Mouse (Mus musculus) c-Kit-positive CD71-positive TER-119-negative erythroid progenitor cells, embryonic 14.5 days (primary cell): ENCODE data around the gene Apbb1.

Experiments used
- DNase-seq: peaks from one replicate; pipeline ENCODE4 v3.0.0-alpha.2; 2013; ENCODE audit warnings: low read depth

Apbb1 gene

GRCm38 (mm10) chr7:105581094-105581703 lies at the start of gene Apbb1:
TSS of gene Apbb1 (minus strand) at chr7:105581653.
- DNase-seq = peak; percentile 8

DNA sequence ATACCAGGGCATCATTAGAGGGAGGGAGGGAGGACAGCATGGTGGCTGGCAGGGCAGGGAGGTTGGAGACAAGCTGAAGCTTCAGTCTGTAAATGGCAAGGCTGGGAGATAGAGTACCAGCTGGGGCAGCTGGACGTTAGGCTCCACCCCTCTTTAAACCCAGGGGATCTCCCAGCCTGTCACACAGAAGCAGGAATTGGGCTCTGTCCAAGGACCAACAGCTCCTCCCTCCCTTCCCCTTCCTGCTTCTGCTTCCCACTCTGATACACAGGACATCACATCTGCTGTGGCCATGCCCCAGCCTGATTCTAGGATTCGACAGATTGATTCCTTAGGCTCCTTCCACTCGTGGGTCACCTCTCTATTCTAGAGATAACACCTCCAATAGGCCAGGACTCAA lies 47.2 kb upstream of the Apbb1 start:
- DNase-seq = no peak

DNA sequence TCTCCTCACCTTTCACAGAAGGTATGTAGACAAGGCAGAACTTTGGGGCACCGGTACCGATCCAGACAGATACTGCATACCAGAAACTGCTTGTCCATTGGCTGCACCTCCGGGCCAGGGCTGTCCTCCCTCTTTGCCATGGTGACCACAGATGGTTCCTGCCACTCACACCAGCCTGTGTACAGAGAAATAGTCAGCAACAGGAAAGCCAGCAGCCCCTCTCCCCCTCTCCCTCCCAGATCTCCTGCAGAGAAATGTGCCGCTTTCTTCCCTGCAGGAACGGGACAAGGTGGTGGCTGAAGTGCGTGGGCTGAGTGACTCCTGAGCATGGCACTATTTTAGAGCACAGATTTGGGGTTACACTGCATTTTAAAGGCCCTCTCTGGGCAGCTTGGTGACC lies 43.9 kb upstream of the Apbb1 start:
- no peak for DNase-seq

DNA sequence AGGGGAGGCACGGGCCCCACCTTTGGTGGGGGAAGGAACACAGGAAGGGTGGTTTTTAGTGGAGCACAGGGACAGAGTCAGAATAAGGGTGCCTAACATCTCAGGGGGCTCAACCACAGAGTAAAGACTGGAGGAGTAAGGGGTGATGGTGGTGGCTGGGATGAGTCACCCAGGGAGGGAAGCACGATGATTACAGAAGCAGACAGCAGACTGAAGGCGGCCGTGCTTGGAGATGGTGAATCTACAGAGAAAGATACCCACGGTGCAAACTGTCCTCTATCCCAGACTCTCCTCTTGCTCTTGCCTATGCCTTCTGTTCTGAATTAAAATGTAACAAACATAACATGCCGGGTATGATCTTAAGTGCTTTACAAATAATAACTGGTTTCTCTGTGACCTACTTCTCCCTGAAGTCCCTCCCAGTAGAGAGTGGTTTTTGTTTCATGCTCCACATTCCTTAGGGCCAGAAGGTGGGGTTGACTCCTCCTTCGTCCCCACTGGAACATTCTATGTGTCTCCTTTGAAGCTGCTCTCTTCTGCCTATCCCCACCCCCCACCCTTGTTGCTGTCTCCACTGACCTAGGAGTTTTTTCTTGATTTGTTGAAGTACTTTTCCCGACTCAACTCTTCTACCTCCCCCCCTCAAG lies 40.3 kb upstream of the Apbb1 start:
- no peak for DNase-seq

GRCm38 (mm10) chr7:105621053-105621452 lies 39.6 kb upstream of the Apbb1 start:
- no peak for DNase-seq

DNA sequence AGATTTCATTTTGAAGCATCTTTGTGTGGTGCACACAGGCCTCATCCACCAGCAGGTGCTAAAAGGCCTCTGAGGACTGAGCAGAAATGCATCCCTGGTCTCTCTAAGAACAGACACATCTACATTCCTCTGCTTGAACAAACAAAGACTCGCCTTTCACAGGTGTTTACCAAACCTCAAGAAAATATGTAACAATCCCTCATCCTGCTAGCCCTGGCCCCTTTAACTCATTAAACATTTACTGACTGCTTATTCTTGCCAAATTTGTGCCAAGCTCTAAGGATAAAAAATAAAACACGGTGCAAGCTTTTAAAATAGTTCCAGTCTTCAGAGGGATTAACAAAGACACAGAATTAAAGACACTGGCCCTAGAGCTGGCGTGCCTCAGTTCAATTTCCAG lies 38.2 kb upstream of the Apbb1 start:
- DNase-seq = no peak

DNA sequence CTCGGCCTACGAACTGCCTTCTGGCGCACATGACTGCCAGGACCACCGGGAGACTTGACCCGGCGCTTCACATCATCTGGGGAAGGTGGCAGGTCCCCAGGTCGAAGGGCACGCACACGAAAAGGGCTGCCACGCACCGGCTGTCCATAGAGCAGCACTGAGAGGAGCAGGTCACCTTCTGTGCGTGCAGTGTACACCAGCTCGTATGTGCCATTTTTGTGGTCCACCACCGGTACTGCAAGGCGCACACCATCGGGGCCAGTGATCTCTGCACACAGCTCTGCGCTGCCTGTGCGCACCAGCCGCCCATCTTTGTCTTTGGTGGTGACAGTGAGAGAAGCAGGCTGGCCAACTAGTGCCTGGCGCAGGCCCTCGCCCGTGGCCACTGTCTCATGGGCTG lies 36.4 kb upstream of the Apbb1 start:
- no peak for DNase-seq

GRCm38 (mm10) chr7:105616561-105616960 lies 35.1 kb upstream of the Apbb1 start:
- DNase-seq = no peak

DNA sequence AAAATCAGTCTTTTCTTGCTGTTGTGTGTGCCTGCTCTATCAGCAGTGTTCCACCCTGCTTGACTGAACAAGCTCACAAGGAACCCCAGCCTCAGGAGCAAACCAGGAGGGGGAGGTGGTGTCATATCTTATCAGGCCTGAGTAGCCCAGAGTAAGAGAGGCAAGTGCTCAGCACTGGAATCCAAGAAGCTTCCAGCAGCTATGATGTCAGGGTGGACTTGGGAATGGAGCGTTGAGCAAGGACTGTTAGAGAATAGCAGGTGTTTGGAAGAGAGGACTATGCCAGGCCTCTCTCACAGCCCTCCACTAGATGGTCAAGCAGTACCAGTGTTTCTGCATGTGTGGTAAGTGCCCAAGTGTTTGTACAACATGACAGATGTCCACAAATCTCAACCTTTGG lies 34.3 kb upstream of the Apbb1 start:
- DNase-seq = no peak

DNA sequence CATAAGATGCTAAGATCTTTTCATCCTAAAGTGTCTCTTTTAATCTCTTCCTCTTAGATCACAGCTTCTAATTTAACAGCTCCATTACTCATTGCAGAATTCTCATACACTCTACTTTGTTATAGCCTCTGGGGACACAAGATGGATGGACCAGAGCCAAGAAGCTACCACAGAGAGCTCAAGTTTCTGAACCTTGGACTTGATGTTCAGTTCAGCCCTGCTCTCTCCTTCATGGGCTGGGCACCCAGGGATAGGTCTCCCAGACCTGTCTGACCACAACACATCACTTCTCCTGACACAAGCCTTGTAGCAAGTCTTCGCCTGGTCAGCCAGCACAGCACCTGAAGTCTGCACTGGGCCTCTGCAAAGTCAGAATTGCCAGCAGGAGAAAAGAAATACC lies 32.9 kb upstream of the Apbb1 start:
- DNase-seq = no peak

GRCm38 (mm10) chr7:105611767-105612166 lies 30.3 kb upstream of the Apbb1 start:
- DNase-seq = no peak

- no peak for DNase-seq
Measured at GRCm38 (mm10) chr7:105608467-105608866, 27.0 kb upstream of the Apbb1 start.

GRCm38 (mm10) chr7:105602860-105603623 lies 21.6 kb upstream of the Apbb1 start:
- peak; percentile 23 for DNase-seq

DNA sequence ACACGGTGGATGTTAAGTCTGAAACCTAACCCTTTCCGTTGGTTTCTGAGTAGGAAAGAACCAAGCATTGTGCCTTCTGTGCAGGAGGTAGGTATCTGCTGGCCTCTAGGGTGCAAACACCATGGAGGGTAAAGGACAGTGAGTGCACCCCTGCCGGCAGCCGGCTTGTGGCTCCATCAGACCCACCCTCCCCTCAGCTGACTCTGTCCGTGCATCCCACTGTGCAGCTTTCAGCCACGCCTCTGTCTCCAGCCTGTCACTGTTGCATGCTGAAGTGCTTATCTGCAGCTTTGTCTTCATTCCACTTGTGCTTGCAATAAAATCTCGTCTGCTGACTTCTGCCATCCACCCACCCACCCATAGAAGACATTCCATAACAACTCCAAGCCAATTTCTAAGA lies 8.6 kb upstream of the Apbb1 start:
- DNase-seq = no peak

GRCm38 (mm10) chr7:105588325-105588912 lies 7.0 kb upstream of the Apbb1 start:
- DNase-seq = no peak

- no peak for DNase-seq
Measured at GRCm38 (mm10) chr7:105581959-105582358, 506 bp upstream of the Apbb1 start.

DNA sequence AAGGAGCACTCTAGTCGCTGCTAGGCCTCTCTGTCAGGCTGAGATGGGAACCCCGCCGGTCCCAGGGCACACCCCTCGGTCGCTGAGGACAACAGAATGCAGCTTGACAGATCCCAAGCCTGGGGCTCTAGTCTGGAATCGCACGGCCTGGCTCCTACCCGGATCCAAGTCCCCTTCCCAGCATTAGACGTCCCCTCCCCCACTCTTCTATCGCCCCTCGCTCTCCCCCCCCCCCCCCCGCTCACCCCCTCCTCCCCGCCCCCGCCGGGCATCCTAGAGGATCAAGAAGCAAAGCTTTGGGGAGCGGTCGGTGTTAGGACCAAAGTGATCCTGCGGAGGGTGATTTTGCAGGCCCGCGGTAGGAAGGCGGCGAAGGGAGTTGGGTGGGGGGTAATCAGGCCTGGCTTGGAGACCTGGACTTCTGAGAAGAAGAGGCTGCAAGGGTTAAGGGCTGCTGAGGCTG lies 795 bp downstream of the Apbb1 start:
- DNase-seq = no peak

- DNase-seq = no peak
Measured at GRCm38 (mm10) chr7:105578481-105578880, 3.0 kb downstream of the Apbb1 start.

DNA sequence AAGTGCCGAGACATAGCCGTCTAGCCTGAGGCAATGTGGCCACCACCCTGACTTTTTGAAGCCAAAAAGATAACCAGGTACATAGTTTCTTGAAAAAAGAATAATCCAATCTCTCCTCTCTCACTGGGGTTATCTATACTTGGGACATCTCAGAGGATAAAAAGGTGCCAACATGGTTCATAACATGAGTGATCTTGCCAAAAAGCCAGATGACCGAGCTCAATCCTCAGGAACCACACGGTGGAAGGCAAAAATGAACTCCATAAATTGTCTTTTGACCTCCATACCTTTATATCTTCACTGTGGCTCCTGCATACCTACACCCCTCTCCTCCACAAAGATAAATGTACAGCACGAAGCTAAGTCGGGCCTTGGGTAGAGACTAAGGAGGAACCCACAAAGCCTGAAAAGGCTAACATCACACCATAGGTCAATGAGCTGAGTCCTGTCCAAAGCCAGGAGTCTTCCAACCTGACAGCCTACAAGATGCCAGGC lies 4.0 kb downstream of the Apbb1 start:
- no peak for DNase-seq

DNA sequence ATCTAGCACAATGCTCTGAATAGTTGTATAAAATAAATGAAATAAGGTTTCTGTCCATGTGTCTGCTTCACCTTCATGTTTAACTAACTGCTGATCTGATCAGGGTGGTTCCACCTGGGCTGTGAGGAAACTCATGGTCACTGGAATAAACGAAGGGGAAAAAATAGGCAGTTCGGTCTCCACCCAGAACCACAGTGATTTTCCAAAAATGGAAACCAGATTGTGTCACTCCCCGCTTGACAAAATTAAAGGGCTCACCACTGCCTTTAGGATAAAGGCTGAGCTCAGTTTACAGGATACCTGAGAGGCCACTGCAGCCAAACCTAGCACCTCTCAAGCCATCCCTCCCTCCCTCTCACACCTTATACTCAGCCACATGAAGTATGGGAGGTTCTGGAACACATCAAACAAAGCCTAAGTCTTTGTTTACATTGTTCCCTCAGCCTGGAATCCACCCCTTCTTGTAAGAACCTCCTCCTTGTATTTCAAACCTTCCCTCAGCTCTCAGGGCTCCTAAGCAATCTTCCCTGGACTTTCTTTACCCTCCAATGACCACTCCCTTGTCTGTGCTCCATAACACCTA lies 5.2 kb downstream of the Apbb1 start:
- no peak for DNase-seq

DNA sequence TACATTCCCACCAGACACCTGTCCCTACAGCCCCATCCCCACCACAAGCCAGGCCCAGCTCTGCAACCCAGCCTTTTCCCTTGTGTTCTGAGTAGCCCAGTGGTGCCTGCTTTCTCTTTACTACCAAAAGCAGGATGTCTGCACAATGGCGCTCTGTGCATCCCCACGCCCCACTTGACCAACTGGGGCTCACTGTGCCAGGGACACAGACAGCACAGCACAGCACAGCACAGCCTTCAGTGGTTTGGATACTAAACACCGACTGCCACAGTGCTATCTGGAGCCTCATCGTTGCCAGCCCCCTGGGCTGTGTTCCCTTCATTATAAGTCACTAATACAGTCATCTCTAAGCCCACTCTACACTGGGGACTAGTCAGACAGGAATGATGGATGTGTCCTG lies 6.9 kb downstream of the Apbb1 start:
- DNase-seq = no peak

- DNase-seq = no peak
Measured at GRCm38 (mm10) chr7:105572949-105573348, 8.5 kb downstream of the Apbb1 start.
